7 mouse cellular contexts compared by ENCODE assay signal in genomic region chr6:114494987-114495386, GRCm38 (mm10).
DNase-seq lines count a peak whose midpoint lies in the region; ATAC-seq lines count a peak whose summit lies in the region.
"Not testable (repeated sequence)": the region's sequence is repeated elsewhere in the genome, so short reads cannot be mapped to it uniquely, and the experiment has no call there.

No protein-coding gene starts in this region.

- not testable (repeated sequence) for H3K4me3 ChIP-seq in limb, embryonic 11.5 days (ENCODE audit: low read depth, low read length)

- H3K36me3 ChIP-seq in limb, embryonic 11.5 days (ENCODE audit: control insufficient read depth, insufficient read depth, low read length) = not testable (repeated sequence)

- H3K9ac ChIP-seq in limb, embryonic 11.5 days (ENCODE audit: low read length) = not testable (repeated sequence)

- ATAC-seq in limb, embryonic 11.5 days (ENCODE audit: insufficient number of reproducible peaks, low FRiP score, low TSS enrichment, low read depth) = not testable (repeated sequence)

- not testable (repeated sequence) for H3K4me1 ChIP-seq in limb, embryonic 11.5 days (ENCODE audit: control insufficient read depth, insufficient read depth, low read length)

- not testable (repeated sequence) for H3K4me2 ChIP-seq in limb, embryonic 11.5 days (ENCODE audit: low read depth, severe bottlenecking)

- WGBS in limb, embryonic 11.5 days = 28% methylated on average over 6 of the region's 12 CpGs

- H3K9me3 ChIP-seq in limb, embryonic 11.5 days (ENCODE audit: control insufficient read depth, low read length) = not testable (repeated sequence)

- DNase-seq in adipocyte (ENCODE audit: low spot score) = peak; percentile 2
- DNase-seq in cerebellum, postnatal 10 days = peak; percentile 18 to 29
- peak; percentile 10 for DNase-seq in gastrocnemius, postnatal 14 days
- peak; percentile 38 for DNase-seq in kidney, postnatal 10 days
- peak; percentile 30 for DNase-seq in limb, embryonic 11.5 days (ENCODE audit: low spot score)
- DNase-seq in retina, postnatal 1 day = peak; percentile 23
- DNase-seq in thymus, postnatal 4 days = peak; percentile 16

- not testable (repeated sequence) for H3K27me3 ChIP-seq in limb, embryonic 11.5 days (ENCODE audit: control insufficient read depth, insufficient read depth, low read length)

- not testable (repeated sequence) for H3K27ac ChIP-seq in limb, embryonic 11.5 days (replicated peaks; ENCODE audit: low read depth, low read length)

- intact Hi-C loops in gastrocnemius, postnatal 14 days (cut with DNase I; ENCODE audit: low total_unique reads) = not testable (repeated sequence)
